Mouse (Mus musculus) kidney, embryonic 15.5 days (tissue): Measurements from ENCODE around the gene Fam161b. TPM values are rescaled to one million over a fixed set of nuclear protein-coding genes. Genes with fewer than 3 reads are reported as not detected.
A peak's percentile ranks its signal among the peaks of the same experiment; 100 is the strongest.
"Not testable (repeated sequence)": the region's sequence is repeated elsewhere in the genome, so short reads cannot be mapped to it uniquely, and the experiment has no call there.

ENCODE experiments used
- ATAC-seq: fragments of 200-750 bp; cut with Nextera tagmentation; replicated peaks from 2 replicates; pipeline ENCODE4 v1.8.0; 2017; ENCODE audit warnings: moderate TSS enrichment; ENCODE audit not compliant: low FRiP score
- H3K27ac ChIP-seq: fragments of 300-500 bp; sonication (generic); 2 replicates; pipeline ENCODE4 v1.5.1; 2015; ENCODE audit warnings: mild to moderate bottlenecking, inconsistent platforms
- H3K27me3 ChIP-seq: fragments of 300-500 bp; sonication (generic); 2 replicates; pipeline ENCODE4 v1.6.1; 2015; ENCODE audit warnings: inconsistent platforms
- H3K36me3 ChIP-seq: fragments of 300-500 bp; sonication (generic); 2 replicates; pipeline ENCODE4 v1.6.1; 2015; ENCODE audit warnings: inconsistent platforms
- H3K4me1 ChIP-seq: fragments of 300-500 bp; sonication (generic); 2 replicates; pipeline ENCODE4 v1.6.1; 2015; ENCODE audit warnings: inconsistent platforms
- H3K4me2 ChIP-seq: fragments of 300-500 bp; sonication (generic); 2 replicates; pipeline ENCODE4 v1.6.1; 2015; ENCODE audit warnings: moderate library complexity, mild to moderate bottlenecking, inconsistent platforms
- H3K4me3 ChIP-seq: fragments of 300-500 bp; sonication (generic); replicated peaks from 2 replicates; pipeline ENCODE4 v1.5.1; 2015; ENCODE audit warnings: mild to moderate bottlenecking, inconsistent platforms
- H3K9ac ChIP-seq: fragments of 300-500 bp; sonication (generic); 2 replicates; pipeline ENCODE4 v1.6.1; 2015; ENCODE audit warnings: mild to moderate bottlenecking, inconsistent platforms
- H3K9me3 ChIP-seq: fragments of 300-500 bp; sonication (generic); replicated peaks from 2 replicates; pipeline ENCODE4 v1.6.1; 2016; ENCODE audit warnings: inconsistent platforms
- WGBS: fragments of 180-500 bp; shearing (Covaris S2); methylation state at CpG from one replicate; pipeline ENCODE4 v1.1.7; 2015; ENCODE audit warnings: mixed read lengths; 5-methylcytosine and 5-hydroxymethylcytosine counted together
- polyA plus RNA-seq: library from polyadenylated mRNA; unstranded; fragments of >200 nt; fragmentation: Nextera tagmentation; extraction: Ambion mirVana; gene quantifications from 2 replicates; pipeline ENCODE4 v1.2.1, GENCODE M21; 2015

The Fam161b gene
- polyA plus RNA-seq, 1 experiment from 2014 or later: 3.7 TPM

DNA sequence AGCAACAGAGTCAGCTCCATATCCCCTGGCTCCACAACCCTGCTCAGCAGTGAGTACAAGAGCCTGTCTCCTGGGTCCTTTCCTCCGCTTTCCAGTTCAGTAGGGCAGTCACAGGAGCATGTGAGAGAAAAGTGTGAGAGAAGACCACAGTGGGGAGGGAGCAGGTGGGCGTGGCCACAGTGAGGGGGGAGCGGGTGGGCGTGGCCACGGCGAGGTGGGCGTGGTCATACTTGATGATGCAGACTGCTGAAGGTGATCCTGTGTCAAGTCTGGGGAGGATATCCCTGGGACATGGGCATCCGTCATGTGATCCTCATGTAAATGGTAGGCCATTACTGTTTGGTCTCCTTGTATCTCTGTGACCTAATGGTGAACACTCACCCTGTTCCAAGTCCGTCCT, 5.3 kb upstream of the Fam161b start:
- Histone ChIP-seq H3K9ac (no peak overlapping the region), H3K27ac (no peak overlapping the region), H3K4me1 (peaks cover 11% of the 10 kb centered on the region), H3K9me3 (no peaks in the 10 kb centered on the region), H3K36me3 (peaks cover 51% of the 10 kb centered on the region), H3K4me2 (no peak overlapping the region), H3K4me3 (no peak overlapping the region), H3K27me3 (no peaks in the 10 kb centered on the region)
- no peak for ATAC-seq
- 64% methylated on average over 9 of the region's 9 CpGs for WGBS

DNA sequence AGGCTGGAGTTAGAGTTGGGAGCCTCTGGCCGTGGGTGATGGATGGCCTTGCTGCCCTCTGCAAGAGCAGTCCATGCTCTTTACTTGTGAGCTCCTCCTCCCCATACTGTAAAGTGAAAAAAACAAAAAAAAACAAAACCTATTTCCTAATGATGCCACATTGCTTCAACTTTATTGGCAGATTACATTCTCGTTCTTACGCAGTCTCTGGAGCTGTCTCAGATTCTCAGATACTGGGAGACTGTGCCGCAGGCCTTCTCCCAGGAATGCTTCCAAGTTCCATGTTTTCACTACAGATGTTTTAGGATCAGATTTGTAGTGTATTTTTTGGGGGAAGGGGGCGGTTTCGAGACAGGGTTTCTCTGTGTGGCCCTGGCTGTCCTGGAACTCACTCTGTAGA, 3.5 kb upstream of the Fam161b start:
- H3K4me2 ChIP-seq: no peak overlapping the region
- H3K9ac ChIP-seq: no peak overlapping the region
- no peak for ATAC-seq
- no peaks in the 10 kb centered on the region for H3K9me3 ChIP-seq
- 92% methylated on average over 6 of the region's 6 CpGs for whole genome bisulfite sequencing
- no peak overlapping the region for H3K4me3 ChIP-seq
- H3K27ac ChIP-seq: no peak overlapping the region
- H3K4me1 ChIP-seq: peaks cover 16% of the 10 kb centered on the region
- no peaks in the 10 kb centered on the region for H3K27me3 ChIP-seq
- peaks cover 33% of the 10 kb centered on the region for H3K36me3 ChIP-seq

DNA sequence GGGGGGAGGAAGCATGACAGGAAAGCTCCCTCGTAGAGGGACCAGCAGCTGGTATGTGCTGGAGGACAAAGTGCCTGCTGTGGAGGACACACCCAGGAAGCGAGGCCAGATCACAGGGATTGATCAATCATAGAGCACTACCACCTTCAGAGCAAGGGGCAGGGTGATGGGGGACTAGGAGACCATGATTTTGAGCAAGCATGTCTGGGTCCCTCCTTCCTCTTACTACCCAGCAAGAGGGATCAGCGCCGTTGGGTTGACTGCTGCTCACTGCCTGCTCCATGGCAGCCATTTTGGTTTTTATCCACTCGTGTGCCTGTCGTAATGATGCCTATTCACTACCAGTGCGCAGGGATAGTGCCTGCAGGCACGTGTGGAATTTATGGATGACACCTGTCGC, 2.7 kb upstream of the Fam161b start:
- Histone ChIP-seq H3K36me3 (peaks cover 25% of the 10 kb centered on the region), H3K9me3 (no peaks in the 10 kb centered on the region), H3K4me1 (peaks cover 16% of the 10 kb centered on the region), H3K27me3 (no peaks in the 10 kb centered on the region), H3K4me3 (no peak overlapping the region), H3K9ac (no peak overlapping the region), H3K27ac (no peak overlapping the region), H3K4me2 (no peak overlapping the region)
- no peak for ATAC-seq
- WGBS: 84% methylated on average over 9 of the region's 9 CpGs

DNA sequence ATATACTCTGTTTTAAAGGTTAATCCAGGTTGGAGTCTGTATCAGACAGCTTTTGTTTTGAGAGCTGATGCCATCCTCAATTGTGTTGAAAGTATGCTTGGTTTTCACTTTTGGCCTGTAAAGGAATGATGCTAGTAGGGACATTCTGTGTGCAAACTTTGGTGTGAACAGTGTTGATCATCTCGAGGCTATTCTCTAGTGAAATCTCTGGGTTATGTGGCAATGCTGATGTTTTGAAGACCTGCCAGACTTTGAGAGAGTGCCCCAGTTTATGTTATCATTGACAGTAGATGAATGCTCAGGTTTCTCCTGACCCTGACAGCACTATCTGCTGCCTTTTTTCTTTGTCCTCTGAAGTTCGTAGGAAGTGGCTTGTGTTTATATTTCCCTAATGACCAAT, 1.2 kb upstream of the Fam161b start:
- peaks cover 10% of the 10 kb centered on the region for H3K36me3 ChIP-seq
- H3K9ac ChIP-seq: peak overlapping the region; percentile 74
- H3K27me3 ChIP-seq: no peaks in the 10 kb centered on the region
- no peak for ATAC-seq
- no peaks in the 10 kb centered on the region for H3K9me3 ChIP-seq
- H3K4me2 ChIP-seq: peak overlapping the region; percentile 81
- 37% methylated on average over 2 of the region's 2 CpGs for WGBS
- H3K4me3 ChIP-seq: peak overlapping the region; percentile 83
- H3K4me1 ChIP-seq: peaks cover 16% of the 10 kb centered on the region
- no peak overlapping the region for H3K27ac ChIP-seq

DNA sequence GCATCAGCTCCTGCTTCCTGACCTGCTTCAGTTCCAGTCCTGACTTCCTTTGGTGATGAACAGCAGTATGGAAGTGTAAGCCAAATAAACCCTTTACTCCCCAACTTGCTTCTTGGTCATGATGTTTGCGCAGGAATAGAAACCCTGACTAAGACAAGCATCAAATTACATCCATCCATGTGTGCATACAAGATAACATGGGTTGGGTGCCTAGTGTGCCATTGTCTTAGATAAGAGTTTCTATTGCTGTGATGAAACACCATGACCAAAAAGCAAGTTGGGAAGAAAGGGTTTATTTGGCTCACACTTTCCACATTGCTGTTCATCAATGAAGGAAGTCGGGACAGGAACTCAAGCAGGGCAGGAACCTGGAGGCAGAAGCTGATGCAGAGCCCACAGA, 2.9 kb downstream of the Fam161b start:
- not testable (repeated sequence) for H3K27ac ChIP-seq, ATAC-seq, H3K9ac ChIP-seq, H3K4me2 ChIP-seq, H3K9me3 ChIP-seq, H3K36me3 ChIP-seq, H3K27me3 ChIP-seq, H3K4me3 ChIP-seq
- peaks cover 13% of the 10 kb centered on the region for H3K4me1 ChIP-seq
- WGBS: 76% methylated on average over 2 of the region's 2 CpGs

DNA sequence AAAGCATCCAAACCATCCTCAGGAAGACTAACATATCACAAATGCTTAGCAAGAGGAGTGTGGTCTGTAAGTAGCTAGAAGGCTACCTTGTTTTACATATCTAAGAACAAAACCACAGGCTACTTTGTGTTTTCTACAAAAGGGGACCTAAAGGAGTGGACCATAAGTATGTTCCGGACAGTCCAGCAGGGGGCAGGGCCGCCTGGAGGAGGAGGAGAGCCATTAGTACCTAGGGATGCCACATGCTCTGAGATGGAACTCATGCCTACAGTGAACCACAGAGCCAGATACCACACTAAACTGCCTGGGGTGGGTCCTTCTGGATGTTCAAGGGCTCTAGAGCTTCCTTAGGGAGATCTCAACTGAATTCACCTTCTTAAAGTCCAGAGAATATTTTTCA, 14.4 kb downstream of the Fam161b start:
- no peak for ATAC-seq
- H3K4me2 ChIP-seq: no peak overlapping the region
- WGBS: 48% methylated on average over 2 of the region's 2 CpGs

DNA sequence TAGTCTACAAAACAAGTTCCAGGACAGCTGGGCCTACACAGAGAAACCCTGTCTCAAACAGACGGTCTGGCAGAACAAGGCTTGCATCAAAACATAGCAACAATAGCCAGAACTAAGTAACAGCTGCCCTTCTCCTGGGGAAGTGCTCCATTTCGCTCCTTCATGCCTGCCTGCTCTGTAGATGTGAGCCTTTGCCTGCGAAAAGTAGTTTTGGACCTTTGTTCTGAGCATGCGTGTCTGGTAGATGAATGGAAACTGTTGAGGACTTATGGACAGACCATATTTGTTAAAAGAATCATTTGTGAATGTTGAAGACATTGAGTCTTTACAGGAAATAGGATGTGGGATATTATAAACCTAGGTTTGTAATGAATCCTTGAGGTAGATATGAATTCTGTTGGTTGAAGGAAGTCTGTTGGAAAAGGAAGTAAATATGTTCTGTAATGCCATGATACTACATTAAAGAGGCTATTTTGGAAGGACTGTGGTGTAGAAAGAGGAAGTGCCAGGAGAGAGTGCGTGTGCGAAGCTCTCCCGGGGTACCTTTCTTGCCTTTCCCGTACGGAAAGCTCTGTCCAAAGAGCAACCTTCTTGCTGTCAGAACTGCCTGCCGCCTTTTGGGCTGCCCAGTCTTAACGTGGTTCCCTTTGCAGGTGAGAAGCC, 24.5 kb downstream of the Fam161b start:
- no peaks in the 10 kb centered on the region for H3K4me1 ChIP-seq
- no peak overlapping the region for H3K4me3 ChIP-seq
- WGBS: 91% methylated on average over 11 of the region's 11 CpGs
- H3K9me3 ChIP-seq: no peaks in the 10 kb centered on the region
- H3K36me3 ChIP-seq: peaks cover 93% of the 10 kb centered on the region
- no peak overlapping the region for H3K9ac ChIP-seq
- ATAC-seq: no peak
- no peaks in the 10 kb centered on the region for H3K27me3 ChIP-seq
- H3K27ac ChIP-seq: no peak overlapping the region
- no peak overlapping the region for H3K4me2 ChIP-seq

More for the DNA sequence above, 14.4 kb downstream of the Fam161b start:
- H3K27me3 ChIP-seq: no peaks in the 10 kb centered on the region
- H3K36me3 ChIP-seq: peaks cover 59% of the 10 kb centered on the region
- no peak overlapping the region for H3K27ac ChIP-seq
- H3K9me3 ChIP-seq: no peaks in the 10 kb centered on the region
- H3K4me1 ChIP-seq: no peaks in the 10 kb centered on the region
- no peak overlapping the region for H3K9ac ChIP-seq
- no peak overlapping the region for H3K4me3 ChIP-seq

DNA sequence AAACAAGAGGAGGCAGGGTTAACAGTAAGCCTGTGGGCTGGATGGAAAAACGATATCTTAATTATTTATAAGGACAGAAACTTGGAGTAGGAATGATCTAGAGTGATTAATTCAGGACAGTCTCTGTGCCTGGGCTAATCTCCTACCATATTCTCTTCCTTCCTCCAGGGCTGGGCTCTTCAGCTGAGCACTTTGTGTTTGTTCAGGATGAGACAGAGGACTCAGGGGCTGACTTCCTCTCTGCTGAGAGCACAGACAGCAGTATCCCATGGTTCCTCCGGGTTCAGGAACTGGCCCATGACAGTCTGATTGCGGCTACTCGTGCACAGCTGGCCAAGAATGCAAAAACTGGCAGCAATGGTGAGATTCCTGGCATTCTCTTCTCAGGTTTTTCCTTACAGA, 34.5 kb downstream of the Fam161b start:
- Histone ChIP-seq H3K27ac (peak overlapping the region; percentile 27; the same call in 1 of the 2 replicates), H3K27me3 (no peaks in the 10 kb centered on the region), H3K36me3 (peaks cover 75% of the 10 kb centered on the region), H3K4me2 (no peak overlapping the region), H3K9me3 (no peaks in the 10 kb centered on the region), H3K4me3 (no peak overlapping the region), H3K9ac (no peak overlapping the region), H3K4me1 (0 out of 2 replicates have a peak, but pooled peaks cover 3% of the 10 kb centered on the region)
- WGBS: 63% methylated on average over 4 of the region's 4 CpGs
- no peak for ATAC-seq

DNA sequence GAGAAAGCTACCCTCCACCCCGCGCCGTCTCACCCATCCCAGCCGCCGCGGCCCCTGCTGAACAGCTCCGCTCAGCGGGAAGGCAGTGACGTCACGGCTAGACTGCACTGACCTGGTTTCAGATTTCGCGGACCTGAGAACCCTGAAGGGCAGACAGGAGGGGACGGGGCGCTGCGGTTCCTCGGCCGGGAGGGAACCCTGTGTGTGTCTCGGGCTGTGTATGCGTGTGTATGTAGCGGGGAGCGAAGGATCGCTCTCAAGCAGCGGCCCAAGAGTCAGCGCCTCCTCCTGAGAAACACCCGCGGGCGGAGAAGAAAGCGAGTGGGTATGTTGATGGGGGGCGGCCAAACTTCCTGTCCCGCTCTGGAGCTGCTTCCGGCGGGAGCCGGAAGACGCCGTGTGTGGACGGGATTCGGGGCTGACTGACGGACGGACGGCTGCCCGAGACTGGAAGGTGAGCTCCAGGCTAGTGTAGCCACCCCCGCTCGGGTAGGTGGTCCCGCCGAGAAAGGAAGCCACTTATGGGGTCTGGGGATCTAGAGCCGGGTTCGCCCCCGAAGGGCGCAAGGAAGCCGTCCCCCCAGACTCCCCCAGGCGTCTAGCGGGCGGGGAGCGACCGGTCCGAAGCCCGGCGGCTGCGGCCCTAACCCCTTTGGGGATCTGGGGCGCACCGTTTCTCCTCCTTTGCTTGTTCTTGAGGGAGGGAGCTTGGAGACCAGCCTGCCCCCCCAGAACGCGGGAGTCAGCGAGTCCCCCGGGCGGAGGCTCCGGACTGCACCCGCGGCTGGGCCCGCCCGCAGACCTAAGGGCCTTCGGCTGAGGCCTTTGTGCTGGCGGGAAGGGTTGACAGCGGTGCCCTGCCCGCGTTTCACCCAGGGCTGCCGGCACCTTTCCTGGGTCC, 44.7 kb downstream of the Fam161b start, which contains the start of gene Zfp410:
Gene Zfp410 (plus strand): TSS at position 132 of the 901 bp plus-strand sequence.
- under 1% methylated on average over 76 of the region's 77 CpGs for WGBS
- peaks cover 26% of the 10 kb centered on the region for H3K4me1 ChIP-seq

DNA sequence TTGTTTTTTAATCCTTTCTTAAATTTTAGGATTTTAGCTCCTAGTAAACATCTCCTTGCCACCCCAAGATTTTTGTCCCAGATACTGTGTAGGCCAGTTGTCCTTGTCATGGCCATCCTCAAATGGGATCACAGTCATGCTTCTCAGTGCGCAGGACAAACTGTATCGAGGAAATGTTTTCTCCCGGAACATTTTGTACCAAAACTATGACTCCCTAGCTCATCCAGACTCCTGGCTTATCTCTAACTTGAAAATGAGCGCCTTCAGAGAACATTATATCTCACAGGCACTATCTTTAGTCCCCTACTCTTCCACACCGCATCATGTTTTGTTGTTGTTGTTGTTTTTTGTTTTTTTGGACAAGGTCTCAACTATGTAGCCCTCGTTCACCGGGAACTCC, 45.6 kb downstream of the Fam161b start:
- Histone ChIP-seq H3K4me3 (peak overlapping the region; percentile 100), H3K9ac (peak overlapping the region; percentile 98), H3K36me3 (no peaks in the 10 kb centered on the region; the same call in 1 of the 2 replicates), H3K4me2 (peak overlapping the region; percentile 86), H3K27me3 (no peaks in the 10 kb centered on the region), H3K9me3 (no peaks in the 10 kb centered on the region), H3K4me1 (peaks cover 26% of the 10 kb centered on the region), H3K27ac (peak overlapping the region; percentile 99)
- 33% methylated on average over 7 of the region's 7 CpGs for WGBS
- no peak for ATAC-seq

More for the DNA sequence above, 44.7 kb downstream of the Fam161b start, which contains the start of gene Zfp410:
- Histone ChIP-seq H3K4me2 (peak within 1 kb of the TSS; percentile 86), H3K4me3 (peak within 1 kb of the TSS; percentile 100), H3K9ac (peak within 1 kb of the TSS; percentile 98), H3K27ac (peak within 1 kb of the TSS; percentile 99), H3K27me3 (no peaks in the 10 kb centered on the region), H3K36me3 (no peaks in the 10 kb centered on the region; the same call in 1 of the 2 replicates), H3K9me3 (no peaks in the 10 kb centered on the region)
- peak; percentile 97 for ATAC-seq

DNA sequence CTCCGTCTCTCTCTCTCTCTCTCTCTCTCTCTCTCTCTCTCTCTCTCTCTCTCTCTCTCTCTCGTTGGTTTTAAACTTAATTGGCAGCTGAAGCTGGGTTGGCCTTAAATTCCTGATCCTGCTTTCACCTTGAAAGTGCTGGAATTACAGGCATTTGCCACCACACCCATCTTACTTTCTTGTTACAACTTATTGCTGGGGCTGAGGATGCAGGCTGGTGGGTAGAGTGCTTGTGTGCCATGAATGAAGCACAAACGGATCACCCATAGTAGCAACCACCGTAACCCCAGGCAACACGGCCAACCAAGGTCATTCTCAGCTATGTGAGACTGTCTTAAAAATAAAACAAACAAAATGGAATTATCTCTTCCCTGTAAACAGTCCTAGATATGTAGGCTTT, 50.3 kb downstream of the Fam161b start:
- H3K4me2 ChIP-seq: no peak overlapping the region
- peaks cover 5% of the 10 kb centered on the region for H3K4me1 ChIP-seq
- 82% methylated on average over 4 of the region's 5 CpGs for WGBS

DNA sequence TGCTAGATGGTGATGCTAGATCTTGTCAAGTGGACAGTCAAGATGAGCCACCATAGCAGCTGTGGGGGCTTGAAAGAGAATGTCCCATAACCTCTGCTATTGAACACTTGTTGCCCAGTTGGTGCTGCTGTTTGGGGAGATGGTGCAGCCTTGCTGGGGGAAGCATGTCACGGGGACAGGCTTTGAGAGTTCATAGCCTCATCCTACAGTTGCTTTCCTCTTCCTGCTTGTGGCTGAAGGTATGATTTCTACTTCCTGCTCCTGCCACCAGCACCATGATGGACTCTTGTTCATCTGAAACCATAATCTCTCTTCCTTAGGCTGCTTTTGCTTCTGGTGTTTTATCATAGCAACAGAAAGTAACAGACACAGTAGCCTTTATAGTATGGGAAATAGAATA, 57.1 kb downstream of the Fam161b start:
- Histone ChIP-seq H3K27ac (no peak overlapping the region), H3K4me2 (no peak overlapping the region), H3K9ac (no peak overlapping the region), H3K27me3 (no peaks in the 10 kb centered on the region), H3K9me3 (no peaks in the 10 kb centered on the region), H3K4me3 (no peak overlapping the region), H3K4me1 (no peaks in the 10 kb centered on the region), H3K36me3 (peaks cover 48% of the 10 kb centered on the region)
- ATAC-seq: no peak
- WGBS: 83% methylated on average over 1 of the region's 1 CpGs

More for the DNA sequence above, 50.3 kb downstream of the Fam161b start:
- Histone ChIP-seq H3K27ac (no peak overlapping the region), H3K9me3 (no peaks in the 10 kb centered on the region), H3K4me3 (no peak overlapping the region), H3K27me3 (no peaks in the 10 kb centered on the region), H3K9ac (no peak overlapping the region), H3K36me3 (peaks cover 20% of the 10 kb centered on the region; the same call in 1 of the 2 replicates)
- no peak for ATAC-seq
